Mouse (Mus musculus) stomach, postnatal 0 days (tissue): Measurements from ENCODE around the gene Senp5.

Experiments used
- CTCF ChIP-seq: IDR thresholded peaks from 2 replicates; pipeline ENCODE4 v1.5.1; 2016; ENCODE audit warnings: antibody characterized with exemption, low read depth, mild to moderate bottlenecking, moderate library complexity
- EP300 ChIP-seq: optimal IDR thresholded peaks from 2 replicates; pipeline ENCODE3; 2016; ENCODE audit warnings: antibody characterized with exemption

DNA sequence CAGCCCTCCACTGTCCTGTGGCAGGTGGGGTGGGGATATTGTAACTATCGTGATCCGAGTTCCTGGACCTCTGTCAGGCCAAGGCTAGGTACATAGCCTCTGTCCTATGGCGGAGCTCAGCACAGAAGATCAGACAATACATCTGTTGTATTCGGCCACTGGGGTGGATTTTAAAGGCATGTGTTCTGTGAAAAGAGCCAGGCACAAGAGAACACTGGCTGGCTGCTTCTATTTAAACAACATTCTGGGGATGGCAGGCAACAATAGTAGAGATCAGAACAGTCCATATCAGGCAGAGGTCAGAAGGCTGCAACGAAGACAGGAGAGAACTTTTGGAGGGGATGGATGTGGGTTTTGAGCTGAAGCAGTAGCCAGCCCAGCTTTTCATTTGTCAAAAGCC is 70.8 kb downstream of the Senp5 start:
- TF ChIP-seq EP300 (no peak), CTCF (no peak)
